Mouse (Mus musculus): ENCODE measurements at regions not wholly inside any gene's neighbourhood (a gene's known extent, or its start where the extent isn't known, plus 50 kb on each side); places are given as distances from the start of the nearest gene placed in this dataset.

DNA sequence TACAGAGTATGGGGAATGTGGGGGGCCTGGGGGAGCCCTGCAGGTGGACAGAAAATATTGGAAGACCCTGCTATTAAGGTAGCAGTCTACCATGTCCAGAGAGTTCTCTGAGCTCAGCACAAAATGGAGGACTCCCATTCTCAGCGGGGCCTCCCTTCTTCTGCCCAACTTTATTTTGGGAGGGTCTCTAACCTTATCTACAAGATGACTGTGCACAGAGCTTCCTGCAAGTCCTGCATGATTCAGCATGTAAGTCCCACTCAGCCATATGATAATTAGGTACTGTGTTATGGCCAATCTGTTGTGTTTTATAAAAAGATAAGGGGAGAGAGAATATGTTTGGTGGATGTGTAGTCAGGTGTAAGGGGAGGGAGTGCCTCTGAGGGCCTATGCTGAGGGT is 74.1 kb downstream of the Ets2 start:
- Histone ChIP-seq H3K27ac (ENCODE audit: insufficient read depth, low read length) (no peak overlapping the region), H3K4me3 (ENCODE audit: insufficient read depth, low read length) (no peak overlapping the region), H3K4me1 (ENCODE audit: control insufficient read depth, insufficient read depth, low read length) (peaks cover 1% of the 10 kb centered on the region; the same call in 1 of the 2 replicates)
- TF ChIP-seq CTCF (IDR thresholded peaks at IDR 0.05; ENCODE audit: extremely low read depth, insufficient read depth, low read length) (no peak), POLR2A (IDR thresholded peaks at IDR 0.05; ENCODE audit: extremely low read depth, insufficient read depth, low read length) (no peak)

- Histone ChIP-seq H3K4me1 (ENCODE audit: control insufficient read depth, insufficient read depth, low read length) (peaks cover 3% of the 10 kb centered on the region; the same call in 1 of the 2 replicates), H3K4me3 (ENCODE audit: insufficient read depth, low read length) (no peak overlapping the region), H3K27ac (ENCODE audit: insufficient read depth, low read length) (no peak overlapping the region)
- TF ChIP-seq POLR2A (IDR thresholded peaks at IDR 0.05; ENCODE audit: extremely low read depth, insufficient read depth, low read length): no peak
- TF ChIP-seq CTCF (IDR thresholded peaks at IDR 0.05; ENCODE audit: extremely low read depth, insufficient read depth, low read length): no peak
Measured at GRCm38 (mm10) chr16:95775361-95775760, 73.5 kb downstream of the Ets2 start.

GRCm38 (mm10) chr16:95773151-95773550 is 71.3 kb downstream of the Ets2 start:
- Histone ChIP-seq H3K4me3 (ENCODE audit: insufficient read depth, low read length) (no peak overlapping the region), H3K27ac (ENCODE audit: insufficient read depth, low read length) (no peak overlapping the region), H3K4me1 (ENCODE audit: control insufficient read depth, insufficient read depth, low read length) (peaks cover 10% of the 10 kb centered on the region)
- TF ChIP-seq POLR2A (IDR thresholded peaks at IDR 0.05; ENCODE audit: extremely low read depth, insufficient read depth, low read length) (no peak), CTCF (IDR thresholded peaks at IDR 0.05; ENCODE audit: extremely low read depth, insufficient read depth, low read length) (no peak)
